Mouse (Mus musculus): ENCODE results near the gene Mau2. TPM values are rescaled to one million over a fixed set of nuclear protein-coding genes. Genes with fewer than 3 reads are reported as not detected.

Gene Mau2
- total and polyA plus RNA-seq, 3 experiments = 19.5 to 38.4 (median 25.5) TPM

- peaks cover 26% of the 10 kb centered on the region for H3K79me2 ChIP-seq (replicated peaks; ENCODE audit: control insufficient read depth, extremely low read depth, insufficient read depth, poor library complexity, severe bottlenecking)
- no peaks in the 10 kb centered on the region for H3K9me3 ChIP-seq (replicated peaks; ENCODE audit: low read length)
- peaks cover 4 to 32% of the 10 kb centered on the region in 2 experiments for H3K4me1 ChIP-seq (ENCODE audit: control insufficient read depth in 1 of 2, insufficient read depth in 2 of 2)
- dilution Hi-C loops (cut with MboI; ENCODE audit: extremely low pct_ligation_motif_present, extremely low pct_unique_long_range_greater_than_20kb, low sequenced_read_pairs) = no loop called here
- H3K27me3 ChIP-seq (replicated peaks) = no peaks in the 10 kb centered on the region
- H3K4me3 ChIP-seq (replicated peaks in 1 of 3; ENCODE audit: low read depth in 2 of 3, low read length in 2 of 3, poor library complexity in 1 of 3) = peak within 1 kb of the TSS; percentile 94 to 97 (median 95)
- TF ChIP-seq ZKSCAN1 (IDR thresholded peaks at IDR 0.05; ENCODE audit: borderline replicate concordance, low read depth, low read length) (no peak), MEF2A (IDR thresholded peaks at IDR 0.05; ENCODE audit: borderline replicate concordance, low read depth, low read length) (no peak; the same call in 1 of the 2 replicates), NRF1 (IDR thresholded peaks at IDR 0.05; ENCODE audit: low read depth, low read length) (peak; percentile 86), NELFE (IDR thresholded peaks at IDR 0.05; ENCODE audit: low read depth, low read length) (peak; percentile 74; the same call in 1 of the 2 replicates), ZMIZ1 (IDR thresholded peaks at IDR 0.05; ENCODE audit: low read depth, low read length) (no peak; the same call in 1 of the 2 replicates), CTCF (conservative IDR thresholded peaks at IDR 0.05 in 1 of 2, IDR thresholded peaks at IDR 0.05 in 1 of 2; ENCODE audit: low read depth in 2 of 2, low read length in 2 of 2) (peak in 1 of 2 experiments; percentile 47; a peak in 2 of 4 replicates), JUND (conservative IDR thresholded peaks at IDR 0.05; ENCODE audit: low read depth, low read length) (no peak), RAD21 (IDR thresholded peaks at IDR 0.05; ENCODE audit: low read depth, low read length) (peak; percentile 29), EP300 (IDR thresholded peaks at IDR 0.05; ENCODE audit: low read length) (no peak), BHLHE40 (IDR thresholded peaks at IDR 0.05; ENCODE audit: low read depth, low read length) (no peak), MAFK (IDR thresholded peaks at IDR 0.05; ENCODE audit: insufficient replicate concordance, low read length) (no peak), POLR2A (IDR thresholded peaks at IDR 0.05; ENCODE audit: low read depth, low read length) (peak; percentile 55; the same call in 1 of the 2 replicates), KAT2A (IDR thresholded peaks at IDR 0.05; ENCODE audit: insufficient replicate concordance, low read length) (peak; percentile 53; the same call in 1 of the 2 replicates), ZNF384 (IDR thresholded peaks at IDR 0.05; ENCODE audit: low read depth, low read length) (no peak), POLR2AphosphoS2 (IDR thresholded peaks at IDR 0.05; ENCODE audit: low read depth, low read length) (no peak), GABPA (IDR thresholded peaks at IDR 0.05; ENCODE audit: insufficient replicate concordance, low read depth, low read length) (no peak), ELF1 (IDR thresholded peaks at IDR 0.05; ENCODE audit: low read depth, low read length) (peak; percentile 100), TBP (conservative IDR thresholded peaks at IDR 0.05; ENCODE audit: low read depth, low read length) (peak; percentile 67), ETS1 (conservative IDR thresholded peaks at IDR 0.05; ENCODE audit: low read depth, low read length) (peak; percentile 7; the same call in 1 of the 2 replicates), MAX (IDR thresholded peaks at IDR 0.05; ENCODE audit: low read length) (no peak), SMC3 (IDR thresholded peaks at IDR 0.05; ENCODE audit: low read depth, low read length) (no peak; the same call in 1 of the 2 replicates), USF2 (conservative IDR thresholded peaks at IDR 0.05; ENCODE audit: low read depth, low read length) (no peak), SIN3A (IDR thresholded peaks at IDR 0.05; ENCODE audit: low read length) (peak; percentile 89), MAZ (IDR thresholded peaks at IDR 0.05; ENCODE audit: low read depth, low read length) (peak; percentile 62; the same call in 1 of the 2 replicates), TCF12 (IDR thresholded peaks at IDR 0.05; ENCODE audit: low read depth, low read length) (peak; percentile 68), CHD2 (IDR thresholded peaks at IDR 0.05; ENCODE audit: low read length) (peak; percentile 96), MYC (IDR thresholded peaks at IDR 0.05; ENCODE audit: low read depth, low read length) (no peak), CHD1 (IDR thresholded peaks at IDR 0.05; ENCODE audit: low read depth, low read length) (no peak), USF1 (IDR thresholded peaks at IDR 0.05; ENCODE audit: low read depth, low read length) (no peak), MXI1 (IDR thresholded peaks at IDR 0.05; ENCODE audit: low read depth, low read length) (peak; percentile 46; the same call in 1 of the 2 replicates), PAX5 (IDR thresholded peaks at IDR 0.05; ENCODE audit: low read length) (no peak), RCOR1 (conservative IDR thresholded peaks at IDR 0.05; ENCODE audit: low read depth, low read length) (no peak), UBTF (IDR thresholded peaks at IDR 0.05; ENCODE audit: low read depth, low read length) (peak; percentile 81), HCFC1 (IDR thresholded peaks at IDR 0.05; ENCODE audit: low read depth, low read length) (peak; percentile 61), IRF4 (IDR thresholded peaks at IDR 0.05; ENCODE audit: low read depth, low read length) (0 out of 2 replicates have a peak, but pooled peaks have one; percentile 28), E2F4 (IDR thresholded peaks at IDR 0.05; ENCODE audit: insufficient replicate concordance, low read depth, low read length) (peak; percentile 76; the same call in 1 of the 2 replicates), JUN (IDR thresholded peaks at IDR 0.05; ENCODE audit: insufficient read depth, low read depth, low read length) (no peak), ZC3H11A (IDR thresholded peaks at IDR 0.05; ENCODE audit: low read depth, low read length) (no peak)
- peak within 1 kb of the TSS; percentile 87 for H3K27ac ChIP-seq (ENCODE audit: insufficient read depth, low read depth)
- H3K36me3 ChIP-seq (replicated peaks in 1 of 2; ENCODE audit: control insufficient read depth in 1 of 2, insufficient read depth in 1 of 2, low read length in 1 of 2) = peaks cover 4 to 21% of the 10 kb centered on the region in 2 experiments
- H3K4me2 ChIP-seq (ENCODE audit: insufficient read depth, low read depth, poor library complexity, severe bottlenecking) = peak within 1 kb of the TSS; percentile 90
- in situ Hi-C loops (cut with MboI; ENCODE audit: low pct_ligation_motif_present, low pct_unique_long_range_greater_than_20kb, low sequenced_read_pairs) = no loop called here
- peak; percentile 100 for DNase-seq (ENCODE audit: extremely low read depth)
- H3K9ac ChIP-seq (ENCODE audit: insufficient read depth, low read depth) = peak within 1 kb of the TSS; percentile 92
Observed at GRCm38 (mm10) chr8:69995776-69996588, 46.6 kb downstream of the Mau2 start, which contains the start of gene Gatad2a. Gene Gatad2a (minus strand): TSS chr8:69996384.

All from CH12.LX (cell line).